In genomic region chr11:80670391-80670790, GRCm38 (mm10) we compare ENCODE assay signal across 7 mouse cellular contexts.
A peak's percentile ranks its signal among the peaks of the same experiment; 100 is the strongest.
DNase-seq lines count a peak whose midpoint lies in the region; ATAC-seq and TF ChIP-seq lines count a peak whose summit lies in the region.

No protein-coding gene starts in this region.

- H3K4me1 ChIP-seq in lung, embryonic 14.5 days (ENCODE audit: insufficient read depth) = no peaks in the 10 kb centered on the region
- peaks cover 9% of the 10 kb centered on the region for H3K4me1 ChIP-seq in midbrain, embryonic 13.5 days (replicated peaks)

- H3K4me3 ChIP-seq in lung, embryonic 14.5 days (ENCODE audit: low read depth, low read length) = no peak overlapping the region
- no peak overlapping the region for H3K4me3 ChIP-seq in midbrain, embryonic 13.5 days (replicated peaks)

- no peak overlapping the region for H3K27ac ChIP-seq in lung, embryonic 14.5 days (ENCODE audit: low read depth)
- H3K27ac ChIP-seq in midbrain, embryonic 13.5 days = no peak overlapping the region

- H3K9ac ChIP-seq in lung, embryonic 14.5 days = no peak overlapping the region
- 0 out of 2 replicates have a peak overlapping the region, but pooled peaks have one; percentile 4 for H3K9ac ChIP-seq in midbrain, embryonic 13.5 days (replicated peaks)

- no peaks in the 10 kb centered on the region for H3K27me3 ChIP-seq in lung, embryonic 14.5 days (ENCODE audit: insufficient read depth, low read length)
- 0 out of 2 replicates have a peak, but pooled peaks cover 7% of the 10 kb centered on the region for H3K27me3 ChIP-seq in midbrain, embryonic 13.5 days

- peak; percentile 54; the same call in 1 of the 2 replicates for ATAC-seq in lung, embryonic 14.5 days (ENCODE audit: insufficient read depth)
- ATAC-seq in midbrain, embryonic 13.5 days = peak; percentile 83

- no peak overlapping the region for H3K4me2 ChIP-seq in lung, embryonic 14.5 days
- H3K4me2 ChIP-seq in midbrain, embryonic 13.5 days (replicated peaks) = no peak overlapping the region

- H3K36me3 ChIP-seq in lung, embryonic 14.5 days (ENCODE audit: insufficient read depth) = no peaks in the 10 kb centered on the region
- H3K36me3 ChIP-seq in midbrain, embryonic 13.5 days = no peaks in the 10 kb centered on the region

- peak; percentile 86 for DNase-seq in lung, embryonic 14.5 days
- no peak for DNase-seq in lung, postnatal 4 days
- DNase-seq in R1 (ENCODE audit: low read depth, low spot score) = peak; percentile 27
- peak; percentile 80 for DNase-seq in embryo, embryonic 10.5 days (ENCODE audit: low spot score)
- DNase-seq in induced T-regulatory cell, adult 2 months (ENCODE audit: low read depth) = peak; percentile 56
- no peak for DNase-seq in spleen, postnatal 10 days (ENCODE audit: low spot score in 2 of 2)

- H3K9me3 ChIP-seq in lung, embryonic 14.5 days (ENCODE audit: low read depth, low read length) = no peaks in the 10 kb centered on the region
- no peaks in the 10 kb centered on the region for H3K9me3 ChIP-seq in midbrain, embryonic 13.5 days

- 24% methylated on average over 1 of the region's 1 CpGs for WGBS in lung, embryonic 14.5 days
- 45% methylated on average over 1 of the region's 1 CpGs for WGBS in midbrain, embryonic 13.5 days

- peak; percentile 72 for TF ChIP-seq CTCF in lung, embryonic 14.5 days (IDR thresholded peaks at IDR 0.05; ENCODE audit: low read depth)

Comparison
In these comparisons a context has a peak if more than half of its experiments do, and no peak if none do; other contexts are left out.
1. DNase-seq: peak in lung, embryonic 14.5 days (single experiment), R1 (single experiment), embryo, embryonic 10.5 days (single experiment) and induced T-regulatory cell, adult 2 months (single experiment); none in lung, postnatal 4 days (0 of 2) and spleen, postnatal 10 days (0 of 2).